Mouse (Mus musculus) limb, embryonic 14.5 days (tissue): ENCODE measurements at regions not wholly inside any gene's neighbourhood (a gene's known extent, or its start where the extent isn't known, plus 50 kb on each side); places are given as distances from the start of the nearest gene placed in this dataset.

ENCODE experiments used
- ATAC-seq: fragments of 200-750 bp; cut with Nextera tagmentation; 2 replicates; pipeline ENCODE4 v1.8.0; 2017; ENCODE audit warnings: low read depth, moderate number of reproducible peaks, moderate TSS enrichment; ENCODE audit not compliant: low FRiP score
- DNase-seq: peaks from one replicate; pipeline ENCODE4 v3.0.0-alpha.2; 2015; ENCODE audit warnings: low spot score
- H3K27ac ChIP-seq: fragments of 300-500 bp; sonication (generic); replicated peaks from 2 replicates; pipeline ENCODE4 v1.5.1; 2014; ENCODE audit warnings: low read depth, mild to moderate bottlenecking, low read length, moderate library complexity, mixed read lengths
- H3K27me3 ChIP-seq: fragments of 300-500 bp; sonication (generic); 2 replicates; pipeline ENCODE4 v1.6.1; 2014; ENCODE audit warnings: low read length, mixed read lengths; ENCODE audit not compliant: control insufficient read depth, insufficient read depth
- H3K36me3 ChIP-seq: fragments of 300-500 bp; sonication (generic); 2 replicates; pipeline ENCODE4 v1.6.1; 2014; ENCODE audit warnings: mild to moderate bottlenecking, low read length, moderate library complexity, mixed read lengths; ENCODE audit not compliant: control insufficient read depth, insufficient read depth
- H3K4me1 ChIP-seq: fragments of 300-500 bp; sonication (generic); 2 replicates; pipeline ENCODE4 v1.6.1; 2014; ENCODE audit warnings: antibody characterized with exemption, low read length, mixed read lengths; ENCODE audit not compliant: control insufficient read depth, insufficient read depth
- H3K4me2 ChIP-seq: fragments of 300-500 bp; sonication (generic); replicated peaks from 2 replicates; pipeline ENCODE4 v1.6.1; 2014; ENCODE audit warnings: low read depth, mild to moderate bottlenecking, low read length, moderate library complexity; ENCODE audit not compliant: severe bottlenecking
- H3K4me3 ChIP-seq: fragments of 300-500 bp; sonication (generic); replicated peaks from 2 replicates; pipeline ENCODE4 v1.5.1; 2014; ENCODE audit warnings: low read length
- H3K9ac ChIP-seq: fragments of 300-500 bp; sonication (generic); 2 replicates; pipeline ENCODE4 v1.6.1; 2014; ENCODE audit warnings: mild to moderate bottlenecking, low read depth, low read length, moderate library complexity; ENCODE audit not compliant: severe bottlenecking
- H3K9me3 ChIP-seq: fragments of 300-500 bp; sonication (generic); 2 replicates; pipeline ENCODE4 v1.6.1; 2016; ENCODE audit warnings: low read length; ENCODE audit not compliant: control insufficient read depth
- POLR2A ChIP-seq: fragments of 200-500 bp; IDR thresholded peaks from 2 replicates; pipeline ENCODE4 v1.8.0; 2012; ENCODE audit warnings: inconsistent platforms, mild to moderate bottlenecking, moderate library complexity, borderline replicate concordance; ENCODE audit not compliant: insufficient read depth, insufficient read length; ENCODE audit errors: extremely low read depth
- WGBS: fragments of 180-500 bp; shearing (Covaris S2); extraction: QIAGEN DNeasy Blood & Tissue Kit; methylation state at CpG from one replicate; pipeline ENCODE4 v1.1.7; 2014; 5-methylcytosine and 5-hydroxymethylcytosine counted together

DNA sequence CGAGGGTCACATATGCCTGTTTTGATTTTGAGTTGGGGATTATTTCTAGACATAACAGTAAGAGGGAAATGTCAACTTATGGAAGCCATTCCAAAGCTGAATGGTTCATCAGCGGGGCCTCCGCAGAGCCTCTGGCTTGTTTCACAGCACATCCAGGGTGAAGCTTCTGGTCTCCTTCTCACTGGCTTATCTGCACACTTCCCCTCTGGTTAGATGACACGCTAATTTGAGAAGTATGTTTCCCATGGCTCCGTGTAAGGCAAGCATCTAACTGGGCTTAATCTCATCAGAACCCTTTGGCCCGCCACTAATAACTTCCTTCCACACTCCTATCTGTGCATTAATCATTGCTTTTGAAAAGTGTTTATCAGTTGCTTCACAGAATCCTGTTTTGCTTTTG, 299.7 kb downstream of the Irs2 start:
- no peaks in the 10 kb centered on the region for H3K4me1 ChIP-seq
- no peaks in the 10 kb centered on the region for H3K27me3 ChIP-seq
- DNase-seq, result no peak
- no peak overlapping the region for H3K4me3 ChIP-seq
- TF ChIP-seq POLR2A, result no peak
- H3K27ac ChIP-seq, result no peak overlapping the region
- H3K36me3 ChIP-seq, result no peaks in the 10 kb centered on the region
- no peak overlapping the region for H3K4me2 ChIP-seq
- no peaks in the 10 kb centered on the region for H3K9me3 ChIP-seq
- ATAC-seq, result no peak
- WGBS, result 82% methylated on average over 6 of the region's 6 CpGs
- H3K9ac ChIP-seq, result no peak overlapping the region

DNA sequence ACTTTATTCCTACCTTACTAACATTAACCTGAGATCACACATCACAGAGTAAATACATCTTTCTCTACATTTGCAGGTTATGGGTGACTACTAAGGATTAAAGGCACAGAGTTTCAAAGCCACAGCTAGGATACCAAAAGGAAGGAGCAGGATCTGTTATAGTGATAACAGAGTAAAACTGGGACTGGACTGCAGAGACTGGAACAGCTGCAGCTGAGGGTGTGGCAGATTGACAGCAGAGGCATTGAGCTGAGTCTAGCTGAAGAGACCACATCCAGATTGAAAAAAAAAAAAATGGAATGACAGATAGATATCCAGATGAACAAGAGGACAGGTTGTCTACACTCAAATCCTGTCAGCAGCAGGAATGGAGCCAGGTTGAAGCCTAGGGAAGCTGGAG, 301.1 kb downstream of the Irs2 start:
- Histone ChIP-seq H3K27me3 (no peaks in the 10 kb centered on the region), H3K9me3 (no peaks in the 10 kb centered on the region), H3K9ac (no peak overlapping the region), H3K4me1 (no peaks in the 10 kb centered on the region), H3K36me3 (no peaks in the 10 kb centered on the region), H3K4me3 (no peak overlapping the region), H3K27ac (no peak overlapping the region), H3K4me2 (no peak overlapping the region)
- no peak for DNase-seq
- no peak for TF ChIP-seq POLR2A
- no peak for ATAC-seq

DNA sequence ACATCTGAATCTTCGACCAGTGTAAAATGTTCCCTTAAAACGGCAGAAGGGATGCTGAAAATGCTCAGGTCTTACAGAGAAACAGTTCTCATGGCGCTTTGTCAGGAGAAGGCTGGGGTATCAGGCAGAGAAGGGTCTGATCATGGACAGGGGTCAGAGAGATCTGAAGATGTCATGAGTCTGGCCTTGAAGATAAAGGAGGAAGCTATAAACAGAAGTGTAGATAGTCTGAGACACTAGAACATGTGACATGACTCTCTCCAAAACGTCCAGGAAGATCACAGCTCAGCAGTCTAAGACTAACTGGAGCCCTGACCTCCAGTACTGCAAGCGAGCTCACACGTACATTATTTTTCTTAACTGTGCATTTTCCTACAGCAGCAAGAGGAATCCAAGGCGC, 302.3 kb downstream of the Irs2 start:
- no peaks in the 10 kb centered on the region for H3K27me3 ChIP-seq
- H3K9me3 ChIP-seq, result no peaks in the 10 kb centered on the region
- H3K4me3 ChIP-seq, result no peak overlapping the region
- no peak overlapping the region for H3K9ac ChIP-seq
- DNase-seq (no peak), ATAC-seq (no peak)
- WGBS, result 70% methylated on average over 7 of the region's 7 CpGs
- H3K27ac ChIP-seq, result no peak overlapping the region
- TF ChIP-seq POLR2A, result no peak
- H3K4me1 ChIP-seq, result no peaks in the 10 kb centered on the region
- no peaks in the 10 kb centered on the region for H3K36me3 ChIP-seq
- H3K4me2 ChIP-seq, result no peak overlapping the region

DNA sequence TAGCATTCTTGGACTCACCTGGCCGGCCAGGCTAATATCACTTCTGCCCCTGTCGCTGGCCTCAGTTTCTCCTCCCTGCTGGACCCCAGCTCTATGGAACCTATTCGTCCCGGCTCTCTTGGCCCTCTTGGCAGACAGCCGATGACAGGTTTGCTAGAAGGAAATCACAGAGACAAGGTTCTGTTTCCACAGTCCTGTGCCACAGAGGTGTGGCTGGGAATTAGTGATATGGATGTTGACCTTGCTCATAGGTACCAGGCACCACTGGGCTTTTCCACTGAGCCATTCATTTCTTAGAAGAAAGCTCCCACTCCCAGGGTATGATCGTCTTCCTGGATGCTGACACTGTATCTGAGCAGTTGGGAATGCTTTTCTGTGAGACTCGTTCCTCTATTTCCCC, 305.5 kb downstream of the Irs2 start:
- 91% methylated on average over 7 of the region's 7 CpGs for WGBS
- no peak overlapping the region for H3K4me3 ChIP-seq
- H3K36me3 ChIP-seq, result no peaks in the 10 kb centered on the region
- H3K27me3 ChIP-seq, result no peaks in the 10 kb centered on the region
- no peak overlapping the region for H3K9ac ChIP-seq
- no peak overlapping the region for H3K27ac ChIP-seq
- TF ChIP-seq POLR2A, result no peak
- no peak overlapping the region for H3K4me2 ChIP-seq
- ATAC-seq (no peak), DNase-seq (no peak)
- no peaks in the 10 kb centered on the region for H3K9me3 ChIP-seq
- no peaks in the 10 kb centered on the region for H3K4me1 ChIP-seq

DNA sequence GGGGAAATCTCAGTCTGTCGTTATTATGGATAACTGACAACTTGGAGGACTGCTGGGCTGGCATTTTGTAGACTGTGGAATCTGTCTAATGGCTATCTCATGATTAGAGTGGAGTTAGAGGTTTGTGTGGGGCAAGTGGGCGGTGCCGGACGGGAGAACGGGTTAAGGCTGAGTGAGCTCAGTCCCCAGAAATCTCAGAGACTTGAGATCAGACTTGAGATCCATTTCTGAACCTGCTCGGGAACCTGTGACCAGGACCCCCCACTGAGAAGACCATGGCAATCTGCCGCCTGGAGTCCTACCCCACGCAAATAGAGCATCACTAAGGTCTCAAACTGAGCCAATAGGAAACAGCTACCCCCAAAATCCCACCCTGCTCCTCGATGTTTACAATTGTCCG, 306.0 kb downstream of the Irs2 start:
- Histone ChIP-seq H3K9ac (no peak overlapping the region), H3K27me3 (no peaks in the 10 kb centered on the region), H3K36me3 (no peaks in the 10 kb centered on the region), H3K4me3 (no peak overlapping the region), H3K4me2 (no peak overlapping the region), H3K4me1 (no peaks in the 10 kb centered on the region), H3K9me3 (no peaks in the 10 kb centered on the region), H3K27ac (no peak overlapping the region)
- no peak for TF ChIP-seq POLR2A
- WGBS, result 74% methylated on average over 10 of the region's 10 CpGs
- ATAC-seq, result no peak
- no peak for DNase-seq

DNA sequence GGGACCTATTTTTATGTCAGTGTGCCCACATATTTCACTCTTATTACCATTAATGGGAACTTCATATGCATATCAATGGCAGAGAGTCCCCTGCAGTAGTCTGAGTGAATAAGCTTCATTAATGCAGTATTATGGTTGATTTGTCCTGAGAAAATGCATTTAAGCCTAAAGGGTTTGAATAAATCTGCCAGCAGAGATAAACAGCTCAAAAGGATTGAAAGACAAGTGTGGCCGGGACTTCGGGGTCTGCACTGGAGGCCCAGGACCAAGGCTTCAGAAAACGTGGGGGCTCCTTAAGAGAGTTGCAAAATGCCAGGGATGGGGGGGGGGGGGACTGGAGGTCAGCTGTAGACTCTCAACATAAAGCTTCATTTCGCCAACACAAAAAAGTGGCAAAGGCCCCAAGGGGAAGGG, 306.6 kb downstream of the Irs2 start:
- H3K27me3 ChIP-seq, result no peaks in the 10 kb centered on the region
- H3K27ac ChIP-seq, result no peak overlapping the region
- H3K4me1 ChIP-seq, result no peaks in the 10 kb centered on the region
- H3K4me3 ChIP-seq, result no peak overlapping the region
- ATAC-seq (no peak), DNase-seq (no peak)
- TF ChIP-seq POLR2A, result no peak
- H3K9ac ChIP-seq, result no peak overlapping the region
- no peak overlapping the region for H3K4me2 ChIP-seq
- no peaks in the 10 kb centered on the region for H3K36me3 ChIP-seq
- WGBS, result 73% methylated on average over 3 of the region's 4 CpGs
- no peaks in the 10 kb centered on the region for H3K9me3 ChIP-seq
